Mouse (Mus musculus) brain, embryonic 14.5 days (tissue): ENCODE measurements around the gene Gngt2.

ENCODE experiments used
- CTCF ChIP-seq: fragments of 200-500 bp; IDR thresholded peaks from 2 replicates; pipeline ENCODE4 v1.5.1; 2012; ENCODE audit warnings: inconsistent platforms, mild to moderate bottlenecking, moderate library complexity, borderline replicate concordance; ENCODE audit not compliant: insufficient read depth, insufficient read length; ENCODE audit errors: extremely low read depth
- POLR2A ChIP-seq: fragments of 200-500 bp; IDR thresholded peaks from 2 replicates; pipeline ENCODE4 v1.6.1; 2012; ENCODE audit warnings: mild to moderate bottlenecking, inconsistent platforms, borderline replicate concordance; ENCODE audit not compliant: poor library complexity, insufficient read depth, insufficient read length, severe bottlenecking; ENCODE audit errors: extremely low read depth

GRCm38 (mm10) chr11:95828181-95828964 is 8.6 kb upstream of the Gngt2 start:
- no peak for TF ChIP-seq CTCF
- TF ChIP-seq POLR2A: no peak
